Mouse (Mus musculus) ES-Bruce4 (cell line): ENCODE data around the gene Fastkd3.

Experiments used
- CTCF ChIP-seq: IDR thresholded peaks from one replicate; pipeline ENCODE4 v1.8.1; 2011; ENCODE audit warnings: low read depth, low read length
- EP300 ChIP-seq: IDR thresholded peaks from 2 replicates; pipeline ENCODE4 v1.6.1; 2011; ENCODE audit warnings: low read depth, low read length; ENCODE audit not compliant: insufficient read depth
- POLR2A ChIP-seq: IDR thresholded peaks from one replicate; pipeline ENCODE4 v1.8.1; 2011; ENCODE audit warnings: low read length; ENCODE audit not compliant: insufficient read depth

DNA sequence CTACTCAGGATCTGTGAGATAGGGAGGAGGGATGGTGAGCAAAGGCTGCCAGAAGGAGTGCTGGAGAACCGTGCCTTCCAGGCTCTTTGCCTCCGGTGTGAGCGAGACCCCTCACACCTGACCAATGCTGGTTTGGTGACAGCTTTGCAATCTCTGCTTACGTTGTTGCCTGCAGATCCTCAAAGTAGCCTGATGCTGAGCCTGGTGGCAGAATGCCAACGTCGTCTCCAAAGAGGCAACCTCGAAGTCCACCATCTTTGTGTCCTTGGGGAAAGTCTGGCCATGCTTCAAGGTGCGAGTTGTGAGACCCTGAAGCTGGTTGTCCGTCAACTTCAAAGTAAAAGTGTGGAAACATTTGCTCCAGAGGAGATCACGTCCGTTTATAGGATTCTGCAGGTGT is 1.9 kb downstream of the Fastkd3 start:
- TF ChIP-seq CTCF (no peak), POLR2A (no peak), EP300 (no peak)
